ENCODE assay signal across 12 mouse cellular contexts in genomic region chr4:57856673-57857072, GRCm38 (mm10). TPM values are rescaled to one million over a fixed set of nuclear protein-coding genes. Genes with fewer than 3 reads are reported as not detected.
"Had no signal": no experiment of that assay in that cellular context is flagged by ENCODE, and none has a peak within 500 bp of the region (broad histone marks: within the 10 kb centered on the region; RNA-seq: fewer than 3 reads in every experiment).

No protein-coding gene starts in this region.

- H3K4me2 ChIP-seq: liver, embryonic 13.5 days; midbrain, embryonic 11.5 days had no signal

- H3K9ac ChIP-seq: liver, embryonic 13.5 days had no signal

- H3K36me3 ChIP-seq: liver, embryonic 13.5 days had no signal

- H3K4me1 ChIP-seq: liver, embryonic 13.5 days had no signal

- H3K27ac ChIP-seq: kidney, postnatal 0 days; left cerebral cortex, adult 2 months; liver, embryonic 13.5 days had no signal

- ATAC-seq: intestine, postnatal 0 days had no signal

- DNase-seq: layer of hippocampus, postnatal 36 days; liver, embryonic 13.5 days; lung, adult 2 months; lung, postnatal 14 days; midbrain, embryonic 14.5 days; thymus, postnatal 25 days had no signal

- H3K4me3 ChIP-seq: left cerebral cortex, adult 2 months; liver, embryonic 13.5 days had no signal

- H3K27me3 ChIP-seq: liver, embryonic 13.5 days had no signal

- H3K9me3 ChIP-seq: liver, embryonic 13.5 days had no signal

RNA-seq across cellular contexts. Expression of gene D630039A03Rik, which starts 59.4 kb away (rescaled TPM):
- total RNA-seq: megakaryocyte progenitor cell, adult 5-6 weeks; megakaryocyte-erythroid progenitor cell, adult 5-6 weeks had no signal
